Mouse (Mus musculus) heart, embryonic 14.5 days (tissue): ENCODE results near the gene Inha. TPM values are rescaled to one million over a fixed set of nuclear protein-coding genes. Genes with fewer than 3 reads are reported as not detected.

Experiments
- ATAC-seq: fragments of 200-750 bp; cut with Nextera tagmentation; 2 replicates; pipeline ENCODE4 v1.8.0; 2017; ENCODE audit warnings: low read depth, moderate TSS enrichment; ENCODE audit not compliant: insufficient number of reproducible peaks, insufficient read depth, low FRiP score
- H3K27ac ChIP-seq, 2 experiments: fragments of 200-500 bp in 1 of 2; fragments of 300-500 bp in 1 of 2; sonication (generic) in 1 of 2; replicated peaks in 1 of 2; 2 replicates each; pipeline ENCODE4 v1.5.1; 2012 to 2014; ENCODE audit warnings: low read depth in 2 of 2, low read length in 2 of 2, control low read depth in 1 of 2, mild to moderate bottlenecking in 1 of 2, mixed read lengths in 1 of 2; ENCODE audit not compliant: control insufficient read depth in 1 of 2, insufficient read depth in 1 of 2
- H3K27me3 ChIP-seq: fragments of 300-500 bp; sonication (generic); 2 replicates; pipeline ENCODE4 v1.6.1; 2014; ENCODE audit warnings: mild to moderate bottlenecking, low read length, control low read depth; ENCODE audit not compliant: control insufficient read depth, insufficient read depth
- H3K36me3 ChIP-seq: fragments of 300-500 bp; sonication (generic); 2 replicates; pipeline ENCODE4 v1.6.1; 2014; ENCODE audit warnings: mild to moderate bottlenecking, control low read depth, low read length, mixed read lengths; ENCODE audit not compliant: control insufficient read depth, insufficient read depth
- H3K4me1 ChIP-seq, 2 experiments: fragments of 200-500 bp in 1 of 2; fragments of 300-500 bp in 1 of 2; sonication (generic) in 1 of 2; 2 replicates each; pipeline ENCODE4 v1.6.1; 2012 to 2014; ENCODE audit warnings: low read length in 2 of 2, control low read depth in 1 of 2, mixed read lengths in 1 of 2; ENCODE audit not compliant: control insufficient read depth in 2 of 2, insufficient read depth in 2 of 2
- H3K4me2 ChIP-seq: fragments of 300-500 bp; sonication (generic); 2 replicates; pipeline ENCODE4 v1.6.1; 2014; ENCODE audit warnings: mild to moderate bottlenecking, low read length
- H3K4me3 ChIP-seq, 2 experiments: fragments of 200-500 bp in 1 of 2; fragments of 300-500 bp in 1 of 2; sonication (generic) in 1 of 2; 2 replicates each; pipeline ENCODE4 v1.5.1; 2012 to 2014; ENCODE audit warnings: low read length in 2 of 2, mild to moderate bottlenecking in 2 of 2, control low read depth in 1 of 2, low read depth in 1 of 2, moderate library complexity in 1 of 2; ENCODE audit not compliant: control insufficient read depth in 1 of 2, insufficient read depth in 1 of 2
- H3K9ac ChIP-seq: fragments of 300-500 bp; sonication (generic); 2 replicates; pipeline ENCODE4 v1.6.1; 2014; ENCODE audit warnings: mild to moderate bottlenecking, low read length
- H3K9me3 ChIP-seq: fragments of 300-500 bp; sonication (generic); 2 replicates; pipeline ENCODE4 v1.6.1; 2016; ENCODE audit warnings: low read length, control low read depth; ENCODE audit not compliant: control insufficient read depth
- WGBS: fragments of 180-500 bp; shearing (Covaris S2); extraction: QIAGEN DNeasy Blood & Tissue Kit; methylation state at CpG from one replicate; pipeline ENCODE4 v1.1.7; 2014; 5-methylcytosine and 5-hydroxymethylcytosine counted together
- polyA plus RNA-seq: library from polyadenylated mRNA; unstranded; fragments of >200 nt; fragmentation: Nextera tagmentation; extraction: Ambion mirVana; gene quantifications from 2 replicates; pipeline ENCODE4 v1.2.1, GENCODE M21; 2014

Inha gene
- polyA plus RNA-seq, 1 experiment from 2014 or later: 3.9 TPM

DNA sequence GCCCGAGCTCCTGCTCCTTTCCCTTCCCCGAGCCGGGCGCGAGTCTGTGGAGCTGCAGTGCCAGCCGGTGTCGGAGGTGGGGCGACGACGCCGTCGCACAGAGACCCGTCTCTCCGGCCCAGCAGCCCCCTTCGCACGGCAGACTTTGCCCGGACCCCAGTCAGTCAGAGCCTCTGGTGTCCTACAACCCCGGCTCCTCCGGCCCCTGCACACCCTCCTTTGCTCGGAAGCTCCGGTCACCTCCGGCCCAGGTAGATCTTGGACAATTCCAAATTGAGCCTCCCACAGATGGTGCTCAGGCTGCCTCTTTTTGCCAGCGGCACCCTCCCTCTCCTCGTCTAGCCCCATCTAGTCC is 27.3 kb upstream of the Inha start:
- under 1% methylated on average over 19 of the region's 24 CpGs for WGBS
- peaks cover 12 to 24% of the 10 kb centered on the region in 2 experiments for H3K4me1 ChIP-seq
- no peak for ATAC-seq
- H3K27me3 ChIP-seq: peaks cover 67% of the 10 kb centered on the region
- H3K36me3 ChIP-seq: peaks cover 26% of the 10 kb centered on the region
- H3K4me3 ChIP-seq: peak overlapping the region; percentile 68 to 81
- peak overlapping the region; percentile 83 for H3K4me2 ChIP-seq
- H3K9me3 ChIP-seq: no peaks in the 10 kb centered on the region
- H3K9ac ChIP-seq: peak overlapping the region; percentile 51; the same call in 1 of the 2 replicates
- no peak overlapping the region for H3K27ac ChIP-seq

- H3K9me3 ChIP-seq: no peaks in the 10 kb centered on the region
- H3K27me3 ChIP-seq: peaks cover 70% of the 10 kb centered on the region
- WGBS: 24% methylated on average over 13 of the region's 13 CpGs
- H3K27ac ChIP-seq: no peak overlapping the region
- peak overlapping the region in 1 of 2 experiments; percentile 68; a peak in 3 of 4 replicates for H3K4me3 ChIP-seq
- H3K4me2 ChIP-seq: peak overlapping the region; percentile 83
- peaks cover 26% of the 10 kb centered on the region for H3K36me3 ChIP-seq
- H3K9ac ChIP-seq: no peak overlapping the region
- no peak for ATAC-seq
- peaks cover 12 to 24% of the 10 kb centered on the region in 2 experiments for H3K4me1 ChIP-seq
These were observed 26.8 kb upstream of the Inha start for GRCm38 (mm10) chr1:75480036-75480435.

- 80% methylated on average over 7 of the region's 7 CpGs for WGBS
- no peak overlapping the region for H3K4me2 ChIP-seq
- H3K36me3 ChIP-seq: peaks cover 25% of the 10 kb centered on the region
- no peak overlapping the region for H3K27ac ChIP-seq
- peaks cover 12 to 24% of the 10 kb centered on the region in 2 experiments for H3K4me1 ChIP-seq
- no peak overlapping the region for H3K9ac ChIP-seq
- no peak for ATAC-seq
- H3K27me3 ChIP-seq: peaks cover 75% of the 10 kb centered on the region
- no peaks in the 10 kb centered on the region for H3K9me3 ChIP-seq
- no peak overlapping the region for H3K4me3 ChIP-seq
These were observed 26.1 kb upstream of the Inha start for GRCm38 (mm10) chr1:75480735-75481134.

- Histone ChIP-seq H3K4me1 (peaks cover 9% of the 10 kb centered on the region in 2 experiments; a peak in 3 of 4 replicates), H3K9ac (no peak overlapping the region), H3K9me3 (no peaks in the 10 kb centered on the region), H3K27ac (no peak overlapping the region), H3K4me3 (no peak overlapping the region), H3K4me2 (no peak overlapping the region), H3K27me3 (peaks cover 56% of the 10 kb centered on the region), H3K36me3 (peaks cover 59% of the 10 kb centered on the region)
- 36% methylated on average over 24 of the region's 24 CpGs for WGBS
- no peak for ATAC-seq
These were observed 20.3 kb upstream of the Inha start for GRCm38 (mm10) chr1:75486561-75486960.

GRCm38 (mm10) chr1:75487040-75487404 is 19.9 kb upstream of the Inha start:
- Histone ChIP-seq H3K4me3 (peak overlapping the region; percentile 41 to 47), H3K9ac (no peak overlapping the region), H3K4me2 (peak overlapping the region; percentile 78), H3K27ac (no peak overlapping the region), H3K9me3 (no peaks in the 10 kb centered on the region), H3K36me3 (peaks cover 64% of the 10 kb centered on the region), H3K4me1 (peaks cover 9% of the 10 kb centered on the region in 2 experiments; a peak in 3 of 4 replicates), H3K27me3 (peaks cover 51% of the 10 kb centered on the region)
- 16% methylated on average over 13 of the region's 13 CpGs for WGBS
- ATAC-seq: no peak

DNA sequence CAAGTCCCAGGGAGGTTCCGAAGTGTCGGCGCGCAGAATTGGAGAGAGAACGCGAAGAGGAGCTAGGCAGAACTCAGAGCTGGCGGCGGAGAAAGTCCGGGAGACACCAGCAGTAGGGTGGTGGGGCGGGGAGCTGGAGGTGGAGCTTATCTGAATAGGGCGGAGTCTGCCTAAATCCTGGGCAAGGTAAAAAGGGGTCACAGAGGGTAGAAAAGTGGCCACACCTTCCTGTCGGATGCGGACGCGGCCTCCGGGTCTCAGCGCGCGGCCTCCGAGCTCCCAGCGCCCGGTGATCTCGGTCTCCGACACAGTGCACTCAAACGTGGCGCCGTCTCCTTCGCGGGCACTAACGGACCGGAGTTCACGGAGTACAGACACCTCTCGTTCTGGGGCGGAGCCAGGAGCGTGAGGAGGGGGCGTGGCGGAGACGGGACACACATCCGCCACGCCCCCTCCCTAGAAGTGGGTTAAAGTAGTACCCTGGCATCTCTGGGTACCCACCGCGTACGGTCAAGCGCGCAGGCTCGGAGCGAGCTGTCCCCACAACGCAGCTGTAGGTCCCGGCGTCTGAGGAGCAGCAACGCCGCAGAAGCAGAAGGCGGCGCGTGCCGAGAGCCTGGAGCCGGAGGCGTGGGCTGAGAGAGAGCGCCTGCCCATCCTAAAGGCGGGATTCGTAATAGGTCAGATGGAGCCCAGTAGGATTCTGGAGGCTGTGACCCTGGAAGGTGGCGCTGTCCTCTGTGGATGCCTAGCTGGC is 19.3 kb upstream of the Inha start:
- H3K9me3 ChIP-seq: no peaks in the 10 kb centered on the region
- peaks cover 9% of the 10 kb centered on the region in 2 experiments; a peak in 3 of 4 replicates for H3K4me1 ChIP-seq
- peak overlapping the region; percentile 41 to 47 for H3K4me3 ChIP-seq
- peak; percentile 53 for ATAC-seq
- H3K27me3 ChIP-seq: peaks cover 45% of the 10 kb centered on the region
- WGBS: 4% methylated on average over 60 of the region's 62 CpGs
- no peak overlapping the region for H3K27ac ChIP-seq
- peak overlapping the region; percentile 78 for H3K4me2 ChIP-seq
- peak overlapping the region; percentile 58 for H3K9ac ChIP-seq
- peaks cover 69% of the 10 kb centered on the region for H3K36me3 ChIP-seq

DNA sequence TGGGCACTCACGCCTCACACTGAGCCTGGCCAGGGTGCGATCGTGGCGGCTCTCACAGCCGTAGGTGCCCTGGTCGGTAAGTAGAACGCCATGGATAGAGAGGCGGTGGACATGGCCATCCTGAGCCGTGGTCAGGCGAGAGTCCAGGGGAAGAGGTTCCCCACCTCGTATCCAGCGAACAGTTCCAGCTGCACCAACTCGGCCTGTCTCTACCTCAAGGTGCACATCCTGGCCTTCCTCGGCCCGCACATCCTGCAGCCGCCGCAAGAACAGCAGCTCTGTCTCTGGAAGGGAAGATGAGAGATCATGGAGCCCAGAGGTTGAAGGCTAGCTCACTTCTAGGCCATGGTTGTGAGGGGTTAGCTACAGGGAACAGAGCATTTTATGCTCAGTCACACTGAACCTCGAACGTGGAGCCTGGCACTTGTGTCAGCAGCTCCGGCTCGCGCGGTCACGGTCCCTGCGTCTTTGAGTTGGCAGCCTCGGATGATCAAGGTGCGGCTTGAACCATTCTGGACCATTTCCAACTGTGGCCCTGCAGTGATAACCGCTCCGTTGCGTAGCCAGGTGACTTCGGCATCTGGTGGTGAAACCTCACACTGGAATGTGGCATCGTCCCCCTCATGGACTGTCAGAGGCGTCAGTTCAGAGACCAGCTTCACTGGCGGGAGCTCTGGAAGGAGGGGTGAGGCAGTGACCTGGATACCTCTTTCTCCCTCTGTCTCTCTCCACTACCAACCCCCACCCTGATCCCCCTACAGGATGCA is 15.9 kb upstream of the Inha start:
- H3K27me3 ChIP-seq: peaks cover 15% of the 10 kb centered on the region
- 81% methylated on average over 34 of the region's 34 CpGs for WGBS
- peaks cover 9% of the 10 kb centered on the region in 2 experiments; a peak in 3 of 4 replicates for H3K4me1 ChIP-seq
- no peak overlapping the region for H3K27ac ChIP-seq
- H3K4me3 ChIP-seq: no peak overlapping the region
- ATAC-seq: no peak
- no peak overlapping the region for H3K9ac ChIP-seq
- H3K9me3 ChIP-seq: no peaks in the 10 kb centered on the region
- no peak overlapping the region for H3K4me2 ChIP-seq
- peaks cover 86% of the 10 kb centered on the region for H3K36me3 ChIP-seq
